Mouse (Mus musculus) C2C12 (cell line): ENCODE measurements around the gene D630003M21Rik. TPM values are rescaled to one million over a fixed set of nuclear protein-coding genes. Genes with fewer than 3 reads are reported as not detected.

ENCODE experiments used
- H3K27me3 ChIP-seq: one replicate; pipeline ENCODE4 v1.6.1; 2011; ENCODE audit not compliant: control insufficient read depth, insufficient read depth, insufficient read length
- H3K36me3 ChIP-seq: one replicate; pipeline ENCODE4 v1.6.1; 2011; ENCODE audit not compliant: control insufficient read depth, insufficient read depth
- H3K4me3 ChIP-seq: one replicate; pipeline ENCODE4 v1.5.1; 2011; ENCODE audit warnings: mild to moderate bottlenecking, control low read depth; ENCODE audit not compliant: poor library complexity, insufficient read depth, severe bottlenecking
- H3K79me2 ChIP-seq: one replicate; pipeline ENCODE4 v1.6.1; 2011; ENCODE audit not compliant: control insufficient read depth, insufficient read depth
- H3K79me3 ChIP-seq: one replicate; pipeline ENCODE4 v1.6.1; 2011; ENCODE audit warnings: low read depth, control low read depth
- H3ac ChIP-seq: one replicate; pipeline ENCODE3; 2011; ENCODE audit warnings: low read depth; ENCODE audit not compliant: control insufficient read depth, insufficient read length
- CEBPB ChIP-seq: IDR thresholded peaks from one replicate; pipeline ENCODE4 v1.6.1; 2011; ENCODE audit warnings: low read depth, mild to moderate bottlenecking, control low read depth, moderate library complexity
- CTCF ChIP-seq: IDR thresholded peaks from one replicate; pipeline ENCODE4 v1.5.1; 2011; ENCODE audit not compliant: control insufficient read depth, insufficient read depth, insufficient read length
- FOSL1 ChIP-seq: IDR thresholded peaks from one replicate; pipeline ENCODE4 v1.8.0; 2011; ENCODE audit warnings: mild to moderate bottlenecking, low read length; ENCODE audit not compliant: poor library complexity, insufficient read depth, severe bottlenecking
- MAX ChIP-seq: IDR thresholded peaks from one replicate; pipeline ENCODE4 v1.6.1; 2011; ENCODE audit warnings: mild to moderate bottlenecking, control low read depth
- MYOD1 ChIP-seq: IDR thresholded peaks from one replicate; pipeline ENCODE4 v1.6.1; 2011; ENCODE audit warnings: low read depth; ENCODE audit not compliant: control insufficient read depth, insufficient read length
- MYOG ChIP-seq: IDR thresholded peaks from one replicate; pipeline ENCODE4 v1.6.1; 2011; ENCODE audit not compliant: control insufficient read depth, insufficient read length; ENCODE audit errors: extremely low read depth
- USF1 ChIP-seq: IDR thresholded peaks from one replicate; pipeline ENCODE4 v1.6.1; 2011; ENCODE audit warnings: low read depth, mild to moderate bottlenecking, control low read depth, moderate library complexity
- microRNA-seq: library from miRNA; unstranded; fragments of <30 nt; microRNA quantifications from one replicate; pipeline ENCODE4, GENCODE M21; 2019; ENCODE audit warnings: borderline microRNAs expressed
- polyA plus RNA-seq: library from polyadenylated mRNA; unstranded; fragments of >200 nt; fragmentation: generic; extraction: Trizol; gene quantifications from one replicate; pipeline ENCODE4 v1.2.1, GENCODE M21; 2012; ENCODE audit warnings: missing spikeins

D630003M21Rik gene
- polyA plus RNA-seq, 1 experiment = 0.01 TPM

- Histone ChIP-seq H3K4me3 (no peak overlapping the region), H3ac (no peak overlapping the region), H3K79me3 (no peaks in the 10 kb centered on the region), H3K79me2 (no peaks in the 10 kb centered on the region), H3K36me3 (no peaks in the 10 kb centered on the region), H3K27me3 (no peaks in the 10 kb centered on the region)
- TF ChIP-seq MAX = no peak
- no peak for TF ChIP-seq MYOG
- no peak for TF ChIP-seq USF1
- no peak for TF ChIP-seq CTCF
- no peak for TF ChIP-seq FOSL1
- no peak for TF ChIP-seq MYOD1
- no peak for TF ChIP-seq CEBPB
Measured at GRCm38 (mm10) chr2:158138778-158139177, 90.2 kb downstream of the D630003M21Rik start.

GRCm38 (mm10) chr2:158137771-158138170 is 91.3 kb downstream of the D630003M21Rik start:
- Histone ChIP-seq H3K36me3 (no peaks in the 10 kb centered on the region), H3K4me3 (no peak overlapping the region), H3K79me2 (no peaks in the 10 kb centered on the region), H3K79me3 (no peaks in the 10 kb centered on the region), H3K27me3 (no peaks in the 10 kb centered on the region), H3ac (no peak overlapping the region)
- TF ChIP-seq MYOG = no peak
- TF ChIP-seq MYOD1 = no peak
- no peak for TF ChIP-seq CTCF
- no peak for TF ChIP-seq MAX
- no peak for TF ChIP-seq FOSL1
- TF ChIP-seq CEBPB = no peak
- no peak for TF ChIP-seq USF1

- no peaks in the 10 kb centered on the region for H3K79me2 ChIP-seq
- no peaks in the 10 kb centered on the region for H3K79me3 ChIP-seq
- TF ChIP-seq CTCF (no peak), USF1 (peak; percentile 83)
- H3K4me3 ChIP-seq = no peak overlapping the region
- no peak overlapping the region for H3ac ChIP-seq
- no peaks in the 10 kb centered on the region for H3K36me3 ChIP-seq
- H3K27me3 ChIP-seq = no peaks in the 10 kb centered on the region
Measured at GRCm38 (mm10) chr2:158136205-158136604, 92.8 kb downstream of the D630003M21Rik start.

- Histone ChIP-seq H3K27me3 (no peaks in the 10 kb centered on the region), H3K36me3 (no peaks in the 10 kb centered on the region), H3K79me3 (no peaks in the 10 kb centered on the region), H3K4me3 (no peak overlapping the region), H3ac (no peak overlapping the region), H3K79me2 (no peaks in the 10 kb centered on the region)
- no peak for TF ChIP-seq MYOD1
Measured at GRCm38 (mm10) chr2:158133050-158133449, 96.0 kb downstream of the D630003M21Rik start.

Small RNA genes lying within 50 kb of the gene (microRNA-seq; reads per million reads assigned to microRNA genes)
- not detected for gene Mir7685

Other genes starting within 250 kb of the D630003M21Rik start
- 12.5 TPM for gene Tti1, start 200.8 kb downstream of the D630003M21Rik start, polyA plus RNA-seq
- gene Rprd1b, start 200.7 kb downstream of the D630003M21Rik start, polyA plus RNA-seq = 11.4 TPM
- gene Tgm2, start 82.8 kb downstream of the D630003M21Rik start, polyA plus RNA-seq = 1.1 TPM
- gene Bpi, start 28.9 kb upstream of the D630003M21Rik start, polyA plus RNA-seq = not detected
- gene Lbp, start 77.3 kb upstream of the D630003M21Rik start, polyA plus RNA-seq = not detected
- gene Snhg11, start 146.4 kb upstream of the D630003M21Rik start, polyA plus RNA-seq = not detected
- gene Ralgapb, start 180.6 kb upstream of the D630003M21Rik start, polyA plus RNA-seq = 8.4 TPM